Mouse (Mus musculus): ENCODE measurements around the gene Klrg1. TPM values are rescaled to one million over a fixed set of nuclear protein-coding genes. Genes with fewer than 3 reads are reported as not detected.

The Klrg1 gene
- polyA plus RNA-seq, 2 experiments from 2014 or later: 32.4 to 41.6 TPM

GRCm38 (mm10) chr6:122292184-122292583 is 9.5 kb upstream of the Klrg1 start:
- no peak for ATAC-seq

GRCm38 (mm10) chr6:122291735-122292134 is 9.1 kb upstream of the Klrg1 start:
- peak; percentile 68 for ATAC-seq

DNA sequence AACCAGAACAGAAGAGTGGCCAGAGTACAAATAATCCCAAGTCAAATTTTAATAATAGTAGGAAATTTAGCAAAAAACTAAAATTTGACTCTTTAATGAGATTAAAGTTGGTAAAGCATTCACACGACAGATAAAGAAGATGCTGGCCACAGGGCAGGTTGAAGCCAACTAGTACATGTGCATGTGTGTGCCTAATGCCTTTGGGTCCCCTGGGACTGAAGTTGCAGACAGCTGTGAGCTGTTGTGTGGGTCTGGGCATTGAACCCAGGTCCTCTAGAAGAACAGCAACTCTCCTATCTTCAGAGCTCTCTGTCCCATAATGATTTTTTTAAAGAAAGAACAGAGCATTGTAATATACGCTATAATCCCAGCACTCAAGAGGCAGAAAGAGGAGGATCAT is 8.6 kb upstream of the Klrg1 start:
- no peak for ATAC-seq

- ATAC-seq: no peak
These were observed 7.6 kb upstream of the Klrg1 start for GRCm38 (mm10) chr6:122290253-122290652.

GRCm38 (mm10) chr6:122289313-122289712 is 6.6 kb upstream of the Klrg1 start:
- no peak for ATAC-seq

- no peak for ATAC-seq
These were observed 5.6 kb upstream of the Klrg1 start for GRCm38 (mm10) chr6:122288263-122288662.

DNA sequence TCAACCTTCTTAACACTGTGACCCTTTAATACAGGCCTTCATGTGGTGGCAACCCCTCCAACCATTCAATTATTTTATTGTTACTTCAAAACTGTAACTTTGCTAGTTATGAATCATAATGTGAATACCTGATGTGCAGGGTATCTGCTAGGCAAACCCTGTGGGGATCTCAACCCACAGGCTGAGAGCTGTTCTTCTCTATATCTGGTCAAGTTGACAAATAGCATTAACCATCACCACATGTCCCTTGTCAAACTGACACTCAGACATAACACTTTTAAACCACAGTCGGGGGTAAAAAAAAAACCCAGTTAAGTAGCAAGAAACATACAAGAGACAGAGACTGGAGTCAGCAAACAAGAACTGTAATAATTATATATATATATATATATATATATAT is 2.1 kb upstream of the Klrg1 start:
- ATAC-seq: no peak

- ATAC-seq: no peak
These were observed 1.6 kb upstream of the Klrg1 start for GRCm38 (mm10) chr6:122284304-122284703.

- no peak for ATAC-seq
These were observed 747 bp upstream of the Klrg1 start for GRCm38 (mm10) chr6:122283429-122283828.

GRCm38 (mm10) chr6:122276565-122276964 is 6.1 kb downstream of the Klrg1 start:
- no peak for ATAC-seq

DNA sequence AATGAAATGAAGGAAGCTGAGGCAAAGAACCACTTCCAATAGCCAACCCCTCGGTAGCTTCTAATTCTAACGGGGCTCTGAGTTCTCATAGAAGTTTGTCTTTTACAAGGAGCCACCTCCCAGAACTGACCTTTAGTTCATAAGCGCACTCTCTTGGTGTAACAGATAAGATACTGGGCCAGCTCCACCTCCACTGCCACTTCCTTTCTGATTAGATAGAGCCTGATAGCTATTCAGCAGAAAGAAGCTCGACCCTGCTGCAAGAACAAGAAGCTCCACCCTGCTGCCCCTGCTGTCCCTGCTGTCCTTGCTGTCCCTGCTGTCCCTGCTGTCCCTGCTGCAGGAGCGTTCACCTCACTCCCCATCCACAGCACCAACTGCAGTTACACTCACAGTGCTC is 8.1 kb downstream of the Klrg1 start:
- ATAC-seq: peak; percentile 58

GRCm38 (mm10) chr6:122270152-122270551 is 12.5 kb downstream of the Klrg1 start:
- peak; percentile 70 for ATAC-seq

GRCm38 (mm10) chr6:122269170-122269569 is 13.5 kb downstream of the Klrg1 start:
- peak; percentile 70 for ATAC-seq

- no peak for ATAC-seq
These were observed 14.1 kb downstream of the Klrg1 start for GRCm38 (mm10) chr6:122268561-122268960.

- ATAC-seq: peak; percentile 48
These were observed 20.1 kb downstream of the Klrg1 start for GRCm38 (mm10) chr6:122262543-122262942.

GRCm38 (mm10) chr6:122252146-122252545 is 30.5 kb downstream of the Klrg1 start:
- no peak for ATAC-seq

DNA sequence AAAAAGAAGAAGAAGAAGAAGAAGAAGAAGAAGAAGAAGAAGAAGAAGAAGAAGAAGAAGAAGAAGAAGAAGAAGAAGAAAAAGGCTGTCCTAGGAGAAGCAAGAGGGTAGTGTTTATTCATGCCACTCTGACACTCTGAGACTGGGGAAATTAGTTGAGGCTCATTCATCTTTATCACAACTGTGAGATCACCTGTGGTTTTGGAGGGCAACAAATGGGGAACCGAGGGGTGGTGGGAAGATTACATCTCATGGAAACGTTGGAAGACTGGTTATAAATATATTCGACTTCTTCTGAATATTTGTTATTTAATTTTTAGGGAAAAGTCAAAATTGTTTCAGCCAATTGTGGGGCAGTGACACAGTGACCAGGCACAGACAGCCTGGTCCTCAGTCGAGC is 32.6 kb downstream of the Klrg1 start:
- no peak for ATAC-seq

Other genes with a start within 250 kb of the Klrg1 start
- gene M6pr, start 25.8 kb upstream of the Klrg1 start, polyA plus RNA-seq (2017; shearing (Covaris generic)): 100 to 1,000 TPM; 227 to 271 TPM
- 1 to 10 TPM; 4.9 to 7.7 TPM for gene Phc1, start 57.7 kb upstream of the Klrg1 start, polyA plus RNA-seq (2017; shearing (Covaris generic))
- gene Rimklb, start 215.9 kb upstream of the Klrg1 start, polyA plus RNA-seq (2017; shearing (Covaris generic)): under 1 TPM; 0.32 to 0.42 TPM
- gene Mfap5, start 223.0 kb upstream of the Klrg1 start, polyA plus RNA-seq (2017; shearing (Covaris generic)): not detected

Measured in activated CD4-positive, CD25-positive, alpha-beta regulatory T cell, adult 4 months (primary cell).